Mouse (Mus musculus) forebrain, embryonic 13.5 days (tissue): Measurements from ENCODE around the gene Uts2b. TPM values are rescaled to one million over a fixed set of nuclear protein-coding genes. Genes with fewer than 3 reads are reported as not detected.
"Not testable (repeated sequence)": the region's sequence is repeated elsewhere in the genome, so short reads cannot be mapped to it uniquely, and the experiment has no call there.

Experiments used
- ATAC-seq: fragments of 200-750 bp; cut with Nextera tagmentation; 2 replicates; pipeline ENCODE4 v1.8.0; 2017
- H3K27ac ChIP-seq: fragments of 300-500 bp; sonication (generic); 2 replicates; pipeline ENCODE4 v1.5.1; 2015; ENCODE audit warnings: inconsistent platforms, mild to moderate bottlenecking, moderate library complexity
- H3K27me3 ChIP-seq: fragments of 300-500 bp; sonication (generic); 2 replicates; pipeline ENCODE4 v1.6.1; 2015; ENCODE audit warnings: mild to moderate bottlenecking, inconsistent platforms
- H3K36me3 ChIP-seq: fragments of 300-500 bp; sonication (generic); 2 replicates; pipeline ENCODE4 v1.6.1; 2015; ENCODE audit warnings: mild to moderate bottlenecking, inconsistent platforms; ENCODE audit not compliant: poor library complexity, severe bottlenecking
- H3K4me1 ChIP-seq: fragments of 300-500 bp; sonication (generic); 2 replicates; pipeline ENCODE4 v1.6.1; 2015; ENCODE audit warnings: inconsistent platforms
- H3K4me2 ChIP-seq: fragments of 300-500 bp; sonication (generic); 2 replicates; pipeline ENCODE4 v1.6.1; 2015; ENCODE audit warnings: inconsistent platforms, mild to moderate bottlenecking, moderate library complexity
- H3K4me3 ChIP-seq: fragments of 300-500 bp; sonication (generic); 2 replicates; pipeline ENCODE4 v1.5.1; 2015; ENCODE audit warnings: mild to moderate bottlenecking, inconsistent platforms
- H3K9ac ChIP-seq: fragments of 300-500 bp; sonication (generic); 2 replicates; pipeline ENCODE4 v1.6.1; 2015; ENCODE audit warnings: mild to moderate bottlenecking, inconsistent platforms
- H3K9me3 ChIP-seq: fragments of 300-500 bp; sonication (generic); replicated peaks from 2 replicates; pipeline ENCODE4 v1.6.1; 2016; ENCODE audit warnings: inconsistent platforms
- WGBS: fragments of 180-500 bp; shearing (Covaris S2); methylation state at CpG from one replicate; pipeline ENCODE4 v1.1.7; 2015; 5-methylcytosine and 5-hydroxymethylcytosine counted together
- polyA plus RNA-seq: library from polyadenylated mRNA; unstranded; fragments of >200 nt; fragmentation: Nextera tagmentation; extraction: Ambion mirVana; gene quantifications from 2 replicates; pipeline ENCODE4 v1.2.1, GENCODE M21; 2015

Gene Uts2b
- polyA plus RNA-seq, 1 experiment from 2014 or later: not detected

GRCm38 (mm10) chr16:27360059-27360458 lies 10.0 kb downstream of the Uts2b start:
- no peaks in the 10 kb centered on the region for H3K9me3 ChIP-seq
- no peaks in the 10 kb centered on the region for H3K36me3 ChIP-seq
- 85% methylated on average over 1 of the region's 1 CpGs for WGBS
- no peaks in the 10 kb centered on the region for H3K4me1 ChIP-seq
- no peak overlapping the region for H3K27ac ChIP-seq
- H3K27me3 ChIP-seq: no peaks in the 10 kb centered on the region
- no peak overlapping the region for H3K4me2 ChIP-seq
- ATAC-seq: no peak
- H3K4me3 ChIP-seq: no peak overlapping the region
- H3K9ac ChIP-seq: no peak overlapping the region

GRCm38 (mm10) chr16:27354464-27354863 lies 15.6 kb downstream of the Uts2b start:
- H3K9ac ChIP-seq: no peak overlapping the region
- H3K27ac ChIP-seq: no peak overlapping the region
- H3K4me2 ChIP-seq: no peak overlapping the region
- H3K36me3 ChIP-seq: no peaks in the 10 kb centered on the region
- no peaks in the 10 kb centered on the region for H3K4me1 ChIP-seq
- no peaks in the 10 kb centered on the region for H3K27me3 ChIP-seq
- H3K4me3 ChIP-seq: no peak overlapping the region
- H3K9me3 ChIP-seq: no peaks in the 10 kb centered on the region
- WGBS: 84% methylated on average over 2 of the region's 2 CpGs
- ATAC-seq: no peak

DNA sequence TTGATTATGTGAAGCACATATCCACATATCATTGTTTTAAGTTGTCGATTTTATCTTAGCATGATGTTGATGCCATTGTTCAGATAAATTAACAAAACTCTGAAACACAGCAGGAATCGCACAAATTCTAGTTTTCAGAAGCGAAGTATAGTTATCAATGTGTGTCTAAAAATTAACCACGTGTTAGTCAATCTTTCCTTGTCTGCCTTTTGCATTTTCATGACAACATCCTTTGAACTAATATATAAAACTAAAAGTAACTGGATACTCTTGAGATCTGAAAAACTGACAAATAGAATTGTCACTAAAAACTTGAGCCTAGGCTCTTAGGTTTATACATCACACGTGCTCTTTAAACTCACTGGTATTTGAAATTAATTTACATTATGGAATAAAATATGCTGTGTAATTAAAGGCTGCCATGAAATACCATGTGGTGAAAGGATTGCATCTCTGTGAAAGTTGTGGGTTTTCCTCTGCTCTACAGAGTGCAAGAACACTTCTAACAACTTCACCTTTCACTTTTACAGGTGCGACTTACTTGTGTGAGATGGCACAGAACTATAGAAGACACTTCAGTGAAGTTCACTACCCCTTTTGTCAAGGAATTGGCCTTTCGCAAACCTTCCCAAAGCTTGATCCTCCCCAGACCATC lies 20.0 kb downstream of the Uts2b start:
- H3K4me3 ChIP-seq: no peak overlapping the region
- no peak overlapping the region for H3K9ac ChIP-seq
- no peak for ATAC-seq
- no peak overlapping the region for H3K4me2 ChIP-seq
- no peaks in the 10 kb centered on the region for H3K9me3 ChIP-seq
- no peaks in the 10 kb centered on the region for H3K36me3 ChIP-seq
- no peak overlapping the region for H3K27ac ChIP-seq
- no peaks in the 10 kb centered on the region for H3K4me1 ChIP-seq
- H3K27me3 ChIP-seq: no peaks in the 10 kb centered on the region
- 90% methylated on average over 7 of the region's 7 CpGs for WGBS

DNA sequence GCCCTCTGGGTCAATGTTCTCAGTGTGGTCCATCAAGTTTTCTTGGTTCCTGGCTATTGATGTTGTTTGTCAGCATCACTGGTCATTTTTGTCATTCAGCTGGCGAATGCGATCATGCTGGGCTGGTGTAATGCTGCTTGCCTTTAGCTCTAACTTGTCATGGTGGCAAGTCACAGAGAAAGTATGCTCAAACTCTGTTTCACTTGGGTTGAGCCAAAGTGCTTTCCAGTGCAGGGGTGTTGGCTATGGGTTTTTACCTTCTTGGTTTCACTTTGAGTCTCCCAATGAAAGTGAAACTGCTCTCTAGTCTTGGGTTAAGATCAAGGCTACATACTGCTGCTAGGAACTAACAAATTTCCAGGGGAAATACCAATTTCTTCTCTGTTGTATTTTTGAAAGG lies 20.8 kb downstream of the Uts2b start:
- no peak for ATAC-seq
- no peak overlapping the region for H3K4me3 ChIP-seq
- H3K36me3 ChIP-seq: no peaks in the 10 kb centered on the region
- 98% methylated on average over 2 of the region's 2 CpGs for WGBS
- H3K9ac ChIP-seq: no peak overlapping the region
- no peak overlapping the region for H3K4me2 ChIP-seq
- H3K4me1 ChIP-seq: no peaks in the 10 kb centered on the region
- H3K27ac ChIP-seq: no peak overlapping the region
- H3K27me3 ChIP-seq: no peaks in the 10 kb centered on the region
- no peaks in the 10 kb centered on the region for H3K9me3 ChIP-seq

- H3K4me1 ChIP-seq: no peaks in the 10 kb centered on the region
- no peak for ATAC-seq
- 77% methylated on average over 1 of the region's 1 CpGs for WGBS
- H3K9me3 ChIP-seq: no peaks in the 10 kb centered on the region
- H3K27ac ChIP-seq: no peak overlapping the region
- H3K27me3 ChIP-seq: no peaks in the 10 kb centered on the region
- H3K4me3 ChIP-seq: no peak overlapping the region
- no peak overlapping the region for H3K9ac ChIP-seq
- no peaks in the 10 kb centered on the region for H3K36me3 ChIP-seq
- no peak overlapping the region for H3K4me2 ChIP-seq
Measured at GRCm38 (mm10) chr16:27348359-27348758, 21.7 kb downstream of the Uts2b start.

DNA sequence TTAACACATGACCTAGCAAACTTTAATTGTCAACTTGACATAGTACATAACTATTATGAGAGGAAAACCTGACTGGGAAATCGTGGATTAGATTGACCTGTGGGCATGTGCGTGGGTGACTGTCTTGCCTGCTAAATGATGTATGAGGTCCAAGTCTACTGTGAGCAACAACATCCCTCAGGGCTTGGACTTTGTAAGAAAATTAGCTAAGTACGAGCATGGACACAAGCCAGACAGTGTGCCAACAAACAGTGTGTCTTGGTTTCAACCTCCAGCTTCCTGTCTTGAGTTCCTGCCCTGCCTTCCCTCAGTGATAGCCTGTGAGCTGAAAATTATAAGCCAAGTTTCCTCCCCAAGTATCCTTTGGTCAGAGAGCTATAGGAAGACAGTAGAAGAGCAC lies 22.5 kb downstream of the Uts2b start:
- H3K4me2 ChIP-seq: no peak overlapping the region
- ATAC-seq: no peak
- no peak overlapping the region for H3K4me3 ChIP-seq
- H3K9me3 ChIP-seq: no peaks in the 10 kb centered on the region
- H3K27me3 ChIP-seq: no peaks in the 10 kb centered on the region
- H3K27ac ChIP-seq: no peak overlapping the region
- no peaks in the 10 kb centered on the region for H3K4me1 ChIP-seq
- no peak overlapping the region for H3K9ac ChIP-seq
- no peaks in the 10 kb centered on the region for H3K36me3 ChIP-seq
- WGBS: 84% methylated on average over 3 of the region's 3 CpGs

- no peak for ATAC-seq
Measured at GRCm38 (mm10) chr16:27326463-27326862, 43.6 kb downstream of the Uts2b start.

GRCm38 (mm10) chr16:27322047-27322446 lies 48.0 kb downstream of the Uts2b start:
- H3K36me3 ChIP-seq: no peaks in the 10 kb centered on the region
- no peaks in the 10 kb centered on the region for H3K27me3 ChIP-seq
- no peak for ATAC-seq
- H3K9me3 ChIP-seq: no peaks in the 10 kb centered on the region
- H3K4me3 ChIP-seq: no peak overlapping the region
- no peak overlapping the region for H3K27ac ChIP-seq
- no peak overlapping the region for H3K9ac ChIP-seq
- H3K4me2 ChIP-seq: no peak overlapping the region
- H3K4me1 ChIP-seq: no peaks in the 10 kb centered on the region

More at GRCm38 (mm10) chr16:27326463-27326862, 43.6 kb downstream of the Uts2b start:
- no peaks in the 10 kb centered on the region for H3K9me3 ChIP-seq
- H3K9ac ChIP-seq: no peak overlapping the region
- no peaks in the 10 kb centered on the region for H3K4me1 ChIP-seq
- 91% methylated on average over 2 of the region's 2 CpGs for WGBS
- H3K4me3 ChIP-seq: no peak overlapping the region
- no peaks in the 10 kb centered on the region for H3K36me3 ChIP-seq
- H3K4me2 ChIP-seq: no peak overlapping the region
- no peak overlapping the region for H3K27ac ChIP-seq
- no peaks in the 10 kb centered on the region for H3K27me3 ChIP-seq

DNA sequence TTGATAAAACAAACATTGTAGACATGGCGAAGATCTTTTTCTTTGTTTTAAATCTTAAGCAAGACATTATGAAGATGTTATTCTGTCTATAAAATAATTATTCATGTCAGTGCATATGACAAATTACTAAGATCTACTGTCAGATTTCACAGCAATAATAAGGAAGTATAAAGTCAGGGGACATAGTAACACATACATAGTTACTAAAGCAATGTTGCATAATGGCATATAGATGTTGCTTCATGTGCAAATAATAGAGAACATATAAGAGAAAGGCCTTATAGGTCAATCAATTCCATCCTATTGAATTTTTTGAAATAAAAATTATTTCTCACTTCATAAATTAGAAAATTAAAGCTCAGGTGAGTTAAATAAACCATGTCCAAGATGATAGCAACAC lies 50.9 kb downstream of the Uts2b start:
- H3K27me3 ChIP-seq: no peaks in the 10 kb centered on the region
- no peak overlapping the region for H3K4me2 ChIP-seq
- H3K27ac ChIP-seq: no peak overlapping the region
- no peaks in the 10 kb centered on the region for H3K36me3 ChIP-seq
- H3K9ac ChIP-seq: no peak overlapping the region
- no peak for ATAC-seq
- 92% methylated on average over 1 of the region's 1 CpGs for WGBS
- H3K4me3 ChIP-seq: no peak overlapping the region
- no peaks in the 10 kb centered on the region for H3K9me3 ChIP-seq
- H3K4me1 ChIP-seq: no peaks in the 10 kb centered on the region

GRCm38 (mm10) chr16:27307189-27307588 lies 62.9 kb downstream of the Uts2b start, which contains the start of gene Ostn:
Gene Ostn, plus strand, starts transcription at chr16:27307489.
- H3K27ac ChIP-seq, H3K9me3 ChIP-seq, H3K36me3 ChIP-seq, H3K9ac ChIP-seq, ATAC-seq, H3K4me3 ChIP-seq, H3K27me3 ChIP-seq, H3K4me2 ChIP-seq, H3K4me1 ChIP-seq: not testable (repeated sequence)
- WGBS: 78% methylated on average over 4 of the region's 4 CpGs

Other genes with a start within 250 kb of the Uts2b start
- not detected in 2 replicates for gene Ostn, start 62.8 kb downstream of the Uts2b start, polyA plus RNA-seq
- 52.7 and 53.1 TPM in 2 replicates for gene Ccdc50, start 18.6 kb upstream of the Uts2b start, polyA plus RNA-seq